Mouse (Mus musculus): ENCODE data around the gene Myod1. TPM values are rescaled to one million over a fixed set of nuclear protein-coding genes. Genes with fewer than 3 reads are reported as not detected.
A peak's percentile ranks its signal among the peaks of the same experiment; 100 is the strongest.

Gene Myod1
- polyA plus RNA-seq, 1 experiment, result 0.09 TPM

GRCm38 (mm10) chr7:46396928-46397731, 20.9 kb downstream of the Myod1 start:
- Histone ChIP-seq H3K4me3 (ENCODE audit: control insufficient read depth, low read depth, low read length) (peak overlapping the region; percentile 35), H3K27me3 (ENCODE audit: control insufficient read depth, insufficient read depth, low read length) (peaks cover 2% of the 10 kb centered on the region), H3K27ac (ENCODE audit: control insufficient read depth, insufficient read depth, low read depth, low read length) (no peak overlapping the region), H3K36me3 (ENCODE audit: control insufficient read depth, insufficient read depth, low read length) (no peaks in the 10 kb centered on the region), H3K4me1 (ENCODE audit: control insufficient read depth, insufficient read depth, low read length) (peaks cover 20% of the 10 kb centered on the region)
- TF ChIP-seq CTCF (IDR thresholded peaks at IDR 0.05; ENCODE audit: control insufficient read depth, insufficient read depth, insufficient replicate concordance, low read depth, low read length), result no peak
- TF ChIP-seq POLR2A (IDR thresholded peaks at IDR 0.05; ENCODE audit: control insufficient read depth, low read depth, low read length), result no peak

GRCm38 (mm10) chr7:46397732-46398333, 21.6 kb downstream of the Myod1 start:
- peak overlapping the region; percentile 35 for H3K4me3 ChIP-seq (ENCODE audit: control insufficient read depth, low read depth, low read length)
- H3K27ac ChIP-seq (ENCODE audit: control insufficient read depth, insufficient read depth, low read depth, low read length), result no peak overlapping the region
- H3K36me3 ChIP-seq (ENCODE audit: control insufficient read depth, insufficient read depth, low read length), result no peaks in the 10 kb centered on the region
- peaks cover 2% of the 10 kb centered on the region for H3K27me3 ChIP-seq (ENCODE audit: control insufficient read depth, insufficient read depth, low read length)
- TF ChIP-seq POLR2A (IDR thresholded peaks at IDR 0.05; ENCODE audit: control insufficient read depth, low read depth, low read length), result no peak
- TF ChIP-seq CTCF (IDR thresholded peaks at IDR 0.05; ENCODE audit: control insufficient read depth, insufficient read depth, insufficient replicate concordance, low read depth, low read length), result no peak
- H3K4me1 ChIP-seq (ENCODE audit: control insufficient read depth, insufficient read depth, low read length), result peaks cover 20% of the 10 kb centered on the region

GRCm38 (mm10) chr7:46398612-46399011, 22.3 kb downstream of the Myod1 start:
- Histone ChIP-seq H3K4me1 (ENCODE audit: control insufficient read depth, insufficient read depth, low read length) (peaks cover 20% of the 10 kb centered on the region), H3K27me3 (ENCODE audit: control insufficient read depth, insufficient read depth, low read length) (peaks cover 2% of the 10 kb centered on the region), H3K4me3 (ENCODE audit: control insufficient read depth, low read depth, low read length) (no peak overlapping the region), H3K36me3 (ENCODE audit: control insufficient read depth, insufficient read depth, low read length) (no peaks in the 10 kb centered on the region), H3K27ac (ENCODE audit: control insufficient read depth, insufficient read depth, low read depth, low read length) (no peak overlapping the region)
- TF ChIP-seq CTCF (IDR thresholded peaks at IDR 0.05; ENCODE audit: control insufficient read depth, insufficient read depth, insufficient replicate concordance, low read depth, low read length), result no peak
- no peak for TF ChIP-seq POLR2A (IDR thresholded peaks at IDR 0.05; ENCODE audit: control insufficient read depth, low read depth, low read length)

- peaks cover 2% of the 10 kb centered on the region for H3K27me3 ChIP-seq (ENCODE audit: control insufficient read depth, insufficient read depth, low read length)
- H3K36me3 ChIP-seq (ENCODE audit: control insufficient read depth, insufficient read depth, low read length), result no peaks in the 10 kb centered on the region
- H3K4me1 ChIP-seq (ENCODE audit: control insufficient read depth, insufficient read depth, low read length), result peaks cover 20% of the 10 kb centered on the region
- H3K4me3 ChIP-seq (ENCODE audit: control insufficient read depth, low read depth, low read length), result no peak overlapping the region
- H3K27ac ChIP-seq (ENCODE audit: control insufficient read depth, insufficient read depth, low read depth, low read length), result no peak overlapping the region
- TF ChIP-seq POLR2A (IDR thresholded peaks at IDR 0.05; ENCODE audit: control insufficient read depth, low read depth, low read length), result no peak
- no peak for TF ChIP-seq CTCF (IDR thresholded peaks at IDR 0.05; ENCODE audit: control insufficient read depth, insufficient read depth, insufficient replicate concordance, low read depth, low read length)
Observed at GRCm38 (mm10) chr7:46399676-46400075, 23.4 kb downstream of the Myod1 start.

- Histone ChIP-seq H3K27ac (ENCODE audit: control insufficient read depth, insufficient read depth, low read depth, low read length) (no peak overlapping the region), H3K27me3 (ENCODE audit: control insufficient read depth, insufficient read depth, low read length) (peaks cover 2% of the 10 kb centered on the region), H3K4me1 (ENCODE audit: control insufficient read depth, insufficient read depth, low read length) (peaks cover 20% of the 10 kb centered on the region), H3K36me3 (ENCODE audit: control insufficient read depth, insufficient read depth, low read length) (no peaks in the 10 kb centered on the region), H3K4me3 (ENCODE audit: control insufficient read depth, low read depth, low read length) (no peak overlapping the region)
- TF ChIP-seq CTCF (IDR thresholded peaks at IDR 0.05; ENCODE audit: control insufficient read depth, insufficient read depth, insufficient replicate concordance, low read depth, low read length) (no peak), POLR2A (IDR thresholded peaks at IDR 0.05; ENCODE audit: control insufficient read depth, low read depth, low read length) (no peak)
Observed at GRCm38 (mm10) chr7:46400346-46400745, 24.1 kb downstream of the Myod1 start.

- Histone ChIP-seq H3K27ac (ENCODE audit: control insufficient read depth, insufficient read depth, low read depth, low read length) (no peak overlapping the region), H3K27me3 (ENCODE audit: control insufficient read depth, insufficient read depth, low read length) (peaks cover 2% of the 10 kb centered on the region), H3K4me1 (ENCODE audit: control insufficient read depth, insufficient read depth, low read length) (peaks cover 13% of the 10 kb centered on the region), H3K36me3 (ENCODE audit: control insufficient read depth, insufficient read depth, low read length) (no peaks in the 10 kb centered on the region), H3K4me3 (ENCODE audit: control insufficient read depth, low read depth, low read length) (no peak overlapping the region)
- no peak for TF ChIP-seq CTCF (IDR thresholded peaks at IDR 0.05; ENCODE audit: control insufficient read depth, insufficient read depth, insufficient replicate concordance, low read depth, low read length)
- TF ChIP-seq POLR2A (IDR thresholded peaks at IDR 0.05; ENCODE audit: control insufficient read depth, low read depth, low read length), result no peak
Observed at GRCm38 (mm10) chr7:46401371-46402180, 25.3 kb downstream of the Myod1 start.
